In the genomic region with DNA sequence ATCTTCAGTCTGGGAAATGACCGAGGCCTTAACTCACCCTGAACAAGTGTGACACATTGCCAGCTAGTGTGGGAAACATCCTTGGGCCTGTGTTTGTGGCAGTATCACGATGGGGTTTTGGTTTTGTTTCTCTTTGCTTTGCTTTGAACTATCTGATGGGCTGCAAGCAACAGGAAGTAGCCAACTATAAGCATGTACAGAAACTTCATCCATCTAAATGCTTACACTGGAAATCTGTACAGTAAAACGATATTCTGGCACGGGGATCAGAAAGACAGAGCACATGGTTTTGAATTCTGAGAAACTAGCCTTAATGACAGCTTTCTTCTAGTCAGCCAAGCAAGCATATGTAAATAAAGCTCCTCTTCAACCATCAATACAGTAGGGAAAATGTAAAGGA, we compare ENCODE assay signal across 1 mouse cellular context.
TF ChIP-seq lines count a peak whose summit lies in the region.

No protein-coding gene starts in this region.

TF ChIP-seq in MEL, 35 proteins besides CTCF, POLR2A, EP300 and RAD21 (continued from another document):
- no peak for TF ChIP-seq SMC3 (IDR thresholded peaks at IDR 0.05; ENCODE audit: low read depth, low read length)
- TF ChIP-seq HCFC1 (IDR thresholded peaks at IDR 0.05; ENCODE audit: low read depth, low read length) = no peak
- no peak for TF ChIP-seq USF2 (IDR thresholded peaks at IDR 0.05; ENCODE audit: borderline replicate concordance in 1 of 2, insufficient read depth in 1 of 2, low read depth in 1 of 2, low read length in 2 of 2)
- no peak for TF ChIP-seq ETS1 (IDR thresholded peaks at IDR 0.05; ENCODE audit: low read depth, low read length)
- TF ChIP-seq JUND (IDR thresholded peaks at IDR 0.05; ENCODE audit: low read depth, low read length) = no peak
- TF ChIP-seq SIN3A (IDR thresholded peaks at IDR 0.05; ENCODE audit: low read length) = peak; percentile 79
- TF ChIP-seq GATA1 (IDR thresholded peaks at IDR 0.05; ENCODE audit: low read depth, low read length) = peak; percentile 46; the same call in 1 of the 2 replicates
- no peak for TF ChIP-seq POLR2AphosphoS5 (IDR thresholded peaks at IDR 0.05; ENCODE audit: borderline replicate concordance, low read depth, low read length)
- TF ChIP-seq RCOR1 (IDR thresholded peaks at IDR 0.05; ENCODE audit: low read depth, low read length) = peak; percentile 73
- no peak for TF ChIP-seq GABPA (IDR thresholded peaks at IDR 0.05; ENCODE audit: low read depth, low read length)
- TF ChIP-seq UBTF (IDR thresholded peaks at IDR 0.05; ENCODE audit: borderline replicate concordance, insufficient read depth, low read depth, low read length) = no peak
- TF ChIP-seq TCF12 (IDR thresholded peaks at IDR 0.05; ENCODE audit: low read depth, low read length) = no peak
- no peak for TF ChIP-seq ZNF384 (IDR thresholded peaks at IDR 0.05; ENCODE audit: low read depth, low read length)
- TF ChIP-seq CHD2 (IDR thresholded peaks at IDR 0.05; ENCODE audit: low read length) = no peak
- peak; percentile 71; the same call in 1 of the 2 replicates for TF ChIP-seq MAX (IDR thresholded peaks at IDR 0.05; ENCODE audit: low read length)
- TF ChIP-seq KAT2A (conservative IDR thresholded peaks at IDR 0.05; ENCODE audit: low read depth, low read length) = no peak
- no peak for TF ChIP-seq ZKSCAN1 (IDR thresholded peaks at IDR 0.05; ENCODE audit: low read depth, low read length)
- TF ChIP-seq MYB (IDR thresholded peaks at IDR 0.05; ENCODE audit: low read depth, low read length) = no peak
- peak; percentile 61; the same call in 1 of the 2 replicates for TF ChIP-seq MYC (IDR thresholded peaks at IDR 0.05; ENCODE audit: low read depth, low read length)
- TF ChIP-seq BHLHE40 (IDR thresholded peaks at IDR 0.05; ENCODE audit: borderline replicate concordance, low read depth, low read length) = no peak
- no peak for TF ChIP-seq E2F4 (IDR thresholded peaks at IDR 0.05; ENCODE audit: borderline replicate concordance, low read depth, low read length)
- TF ChIP-seq USF1 (IDR thresholded peaks at IDR 0.05; ENCODE audit: low read depth, low read length) = no peak
- no peak for TF ChIP-seq NRF1 (IDR thresholded peaks at IDR 0.05; ENCODE audit: insufficient read depth, low read depth, low read length, poor library complexity, severe bottlenecking)
- TF ChIP-seq MXI1 (IDR thresholded peaks at IDR 0.05; ENCODE audit: low read depth, low read length) = peak; percentile 81; the same call in 1 of the 2 replicates
- peak; percentile 60; the same call in 1 of the 2 replicates for TF ChIP-seq ELF1 (IDR thresholded peaks at IDR 0.05; ENCODE audit: low read depth, low read length)
- TF ChIP-seq MAZ (IDR thresholded peaks at IDR 0.05; ENCODE audit: low read depth, low read length) = no peak
- TF ChIP-seq TBP (IDR thresholded peaks at IDR 0.05; ENCODE audit: low read depth, low read length) = no peak
- TF ChIP-seq TAL1 (IDR thresholded peaks at IDR 0.05; ENCODE audit: low read length) = no peak
- no peak for TF ChIP-seq ZC3H11A (IDR thresholded peaks at IDR 0.05; ENCODE audit: low read depth, low read length)
- TF ChIP-seq POLR2AphosphoS2 (IDR thresholded peaks at IDR 0.05; ENCODE audit: low read length) = no peak
- TF ChIP-seq ZMIZ1 (IDR thresholded peaks at IDR 0.05; ENCODE audit: low read depth, low read length) = no peak
- TF ChIP-seq CHD1 (IDR thresholded peaks at IDR 0.05; ENCODE audit: low read depth, low read length) = no peak
- TF ChIP-seq MEF2A (IDR thresholded peaks at IDR 0.05; ENCODE audit: extremely low read depth, insufficient replicate concordance, low read depth, low read length, poor library complexity, severe bottlenecking) = no peak
- TF ChIP-seq NELFE (IDR thresholded peaks at IDR 0.05; ENCODE audit: low read depth, low read length) = no peak
